Mouse (Mus musculus): ENCODE results near the gene Rab4a. TPM values are rescaled to one million over a fixed set of nuclear protein-coding genes. Genes with fewer than 3 reads are reported as not detected.
"Not testable (repeated sequence)": the region's sequence is repeated elsewhere in the genome, so short reads cannot be mapped to it uniquely, and the experiment has no call there.

Gene Rab4a
- polyA plus RNA-seq, 1 experiment from 2014 or later = 32.1 TPM

DNA sequence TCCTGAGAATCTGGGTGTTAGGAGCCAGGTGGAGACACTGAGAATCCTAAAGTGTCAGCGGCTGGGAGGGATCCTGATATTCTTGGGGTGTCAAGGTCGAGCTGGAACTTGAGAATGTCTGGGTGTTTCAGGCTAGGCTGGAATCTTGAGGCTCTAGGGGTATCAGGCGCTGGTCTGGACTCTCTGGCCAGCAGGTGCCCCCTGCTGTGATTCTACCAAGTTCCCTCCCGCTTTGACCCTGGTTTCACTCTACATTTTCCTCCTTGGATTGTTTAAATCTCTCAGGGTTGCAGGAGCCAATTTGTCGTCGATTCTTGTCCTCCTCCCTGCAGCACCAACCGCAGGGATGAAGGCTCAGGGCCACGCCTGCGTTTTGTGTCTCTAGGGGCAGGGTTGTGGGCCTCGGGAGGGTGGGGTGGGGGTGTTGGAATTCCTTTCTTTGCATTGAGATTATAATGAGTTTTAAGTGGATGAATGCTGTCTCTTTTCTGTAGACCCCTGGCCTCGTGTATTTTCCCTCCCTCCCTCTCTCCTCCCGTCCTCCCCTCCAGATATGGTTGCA lies 670 bp downstream of the Rab4a start:
- no peak for TF ChIP-seq EP300 (IDR thresholded peaks at IDR 0.05)
- no peak for TF ChIP-seq CTCF (IDR thresholded peaks at IDR 0.05)
- H3K4me3 ChIP-seq (ENCODE audit: low read depth, low read length) = peak overlapping the region; percentile 73
- H3K27me3 ChIP-seq (replicated peaks; ENCODE audit: insufficient read depth, low read length) = no peaks in the 10 kb centered on the region
- no peak overlapping the region for H3K27ac ChIP-seq (ENCODE audit: low read length)
- H3K9me3 ChIP-seq (ENCODE audit: low read length) = no peaks in the 10 kb centered on the region
- H3K36me3 ChIP-seq (ENCODE audit: insufficient read depth, low read length) = no peaks in the 10 kb centered on the region
- peak overlapping the region; percentile 86 for H3K9ac ChIP-seq (replicated peaks; ENCODE audit: low read depth)
- WGBS = 4% methylated on average over 12 of the region's 12 CpGs
- H3K4me1 ChIP-seq (ENCODE audit: insufficient read depth, low read depth, low read length) = peaks cover 5% of the 10 kb centered on the region; the same call in 1 of the 2 replicates
- no peak for DNase-seq (ENCODE audit: low spot score)
- peak overlapping the region; percentile 92 for H3K4me2 ChIP-seq (replicated peaks; ENCODE audit: low read depth, low read length)
- ATAC-seq = no peak

GRCm38 (mm10) chr8:123807024-123807431 lies 1.2 kb downstream of the Rab4a start:
- peak overlapping the region; percentile 92 for H3K4me2 ChIP-seq (replicated peaks; ENCODE audit: low read depth, low read length)
- no peak overlapping the region for H3K9ac ChIP-seq (replicated peaks; ENCODE audit: low read depth)
- DNase-seq (ENCODE audit: low spot score) (peak; percentile 70), ATAC-seq (peak; percentile 61)
- no peaks in the 10 kb centered on the region for H3K36me3 ChIP-seq (ENCODE audit: insufficient read depth, low read length)
- H3K4me3 ChIP-seq (ENCODE audit: low read depth, low read length) = no peak overlapping the region
- H3K27ac ChIP-seq (ENCODE audit: low read length) = no peak overlapping the region
- H3K27me3 ChIP-seq (replicated peaks; ENCODE audit: insufficient read depth, low read length) = no peaks in the 10 kb centered on the region
- TF ChIP-seq EP300 (IDR thresholded peaks at IDR 0.05) (no peak), CTCF (IDR thresholded peaks at IDR 0.05) (no peak)
- 5% methylated on average over 14 of the region's 14 CpGs for WGBS
- peaks cover 5% of the 10 kb centered on the region; the same call in 1 of the 2 replicates for H3K4me1 ChIP-seq (ENCODE audit: insufficient read depth, low read depth, low read length)
- no peaks in the 10 kb centered on the region for H3K9me3 ChIP-seq (ENCODE audit: low read length)

- ATAC-seq = no peak
- no peaks in the 10 kb centered on the region for H3K36me3 ChIP-seq (ENCODE audit: insufficient read depth, low read length)
- H3K4me2 ChIP-seq (replicated peaks; ENCODE audit: low read depth, low read length) = no peak overlapping the region
- DNase-seq (ENCODE audit: low spot score) = no peak
- no peaks in the 10 kb centered on the region for H3K27me3 ChIP-seq (replicated peaks; ENCODE audit: insufficient read depth, low read length)
- TF ChIP-seq EP300 (IDR thresholded peaks at IDR 0.05) (no peak), CTCF (IDR thresholded peaks at IDR 0.05) (no peak)
- 73% methylated on average over 6 of the region's 6 CpGs for WGBS
- H3K4me1 ChIP-seq (ENCODE audit: insufficient read depth, low read depth, low read length) = peaks cover 5% of the 10 kb centered on the region; the same call in 1 of the 2 replicates
- H3K9ac ChIP-seq (replicated peaks; ENCODE audit: low read depth) = no peak overlapping the region
- no peak overlapping the region for H3K27ac ChIP-seq (ENCODE audit: low read length)
- H3K4me3 ChIP-seq (ENCODE audit: low read depth, low read length) = no peak overlapping the region
- no peaks in the 10 kb centered on the region for H3K9me3 ChIP-seq (ENCODE audit: low read length)
Measured at GRCm38 (mm10) chr8:123807852-123808573, 2.2 kb downstream of the Rab4a start.

DNA sequence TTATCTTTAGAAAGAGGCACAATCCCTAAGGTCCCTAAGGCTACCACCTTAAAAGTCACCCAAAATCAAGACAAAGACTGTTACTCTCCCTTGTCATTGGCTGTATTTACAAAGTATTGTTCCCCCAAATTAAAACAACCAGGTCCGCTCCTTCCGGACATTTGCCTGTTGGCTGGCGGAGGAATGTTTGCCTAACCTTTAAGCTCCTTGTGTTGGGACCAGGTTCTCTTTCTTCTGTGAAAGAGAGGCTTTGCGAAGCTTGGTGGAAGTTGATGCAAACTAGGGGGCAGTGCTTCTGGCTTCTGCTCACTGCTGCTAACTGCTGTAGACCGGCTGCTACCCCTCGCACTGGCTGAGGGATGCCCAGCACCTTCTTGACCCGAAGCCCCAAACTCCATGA lies 2.9 kb downstream of the Rab4a start:
- DNase-seq (ENCODE audit: low spot score) (no peak), ATAC-seq (no peak)
- Histone ChIP-seq H3K36me3 (ENCODE audit: insufficient read depth, low read length) (no peaks in the 10 kb centered on the region), H3K4me1 (ENCODE audit: insufficient read depth, low read depth, low read length) (peaks cover 5% of the 10 kb centered on the region; the same call in 1 of the 2 replicates), H3K27me3 (replicated peaks; ENCODE audit: insufficient read depth, low read length) (no peaks in the 10 kb centered on the region), H3K9me3 (ENCODE audit: low read length) (no peaks in the 10 kb centered on the region), H3K4me3 (ENCODE audit: low read depth, low read length) (no peak overlapping the region), H3K27ac (ENCODE audit: low read length) (no peak overlapping the region), H3K9ac (replicated peaks; ENCODE audit: low read depth) (no peak overlapping the region), H3K4me2 (replicated peaks; ENCODE audit: low read depth, low read length) (no peak overlapping the region)
- WGBS = 64% methylated on average over 7 of the region's 7 CpGs
- TF ChIP-seq CTCF (IDR thresholded peaks at IDR 0.05) (no peak), EP300 (IDR thresholded peaks at IDR 0.05) (no peak)

- not testable (repeated sequence) for H3K27ac ChIP-seq (ENCODE audit: low read length); H3K4me1 ChIP-seq (ENCODE audit: insufficient read depth, low read depth, low read length); H3K9ac ChIP-seq (replicated peaks; ENCODE audit: low read depth); H3K4me2 ChIP-seq (replicated peaks; ENCODE audit: low read depth, low read length); H3K36me3 ChIP-seq (ENCODE audit: insufficient read depth, low read length); DNase-seq (ENCODE audit: low spot score); H3K27me3 ChIP-seq (replicated peaks; ENCODE audit: insufficient read depth, low read length); H3K4me3 ChIP-seq (ENCODE audit: low read depth, low read length); H3K9me3 ChIP-seq (ENCODE audit: low read length); ATAC-seq
- 86% methylated on average over 4 of the region's 4 CpGs for WGBS
Measured at GRCm38 (mm10) chr8:123809342-123809741, 3.6 kb downstream of the Rab4a start.

DNA sequence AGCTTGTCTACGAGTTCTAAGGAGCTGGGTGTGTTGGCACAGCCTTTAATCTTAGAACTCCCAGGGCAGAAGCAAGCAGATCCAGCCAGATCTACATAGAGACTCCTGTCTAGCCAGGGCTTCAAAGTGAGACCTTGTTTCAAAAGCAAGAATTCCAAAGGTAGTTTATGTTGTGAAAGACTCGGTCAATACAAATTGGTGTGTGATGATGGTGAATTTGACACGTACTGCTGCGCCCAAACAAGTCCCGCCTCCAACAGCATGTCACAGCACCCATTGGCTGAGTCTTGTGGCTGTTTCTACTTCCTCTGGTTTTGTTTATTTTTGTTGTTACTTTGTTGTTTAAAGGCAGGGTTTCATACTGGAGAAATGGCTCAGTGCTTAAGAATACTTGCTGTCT lies 6.4 kb downstream of the Rab4a start:
- no peak for ATAC-seq
- Histone ChIP-seq H3K36me3 (ENCODE audit: insufficient read depth, low read length) (no peaks in the 10 kb centered on the region), H3K27me3 (replicated peaks; ENCODE audit: insufficient read depth, low read length) (no peaks in the 10 kb centered on the region), H3K4me2 (replicated peaks; ENCODE audit: low read depth, low read length) (no peak overlapping the region), H3K9ac (replicated peaks; ENCODE audit: low read depth) (no peak overlapping the region), H3K9me3 (ENCODE audit: low read length) (no peaks in the 10 kb centered on the region), H3K4me1 (ENCODE audit: insufficient read depth, low read depth, low read length) (peaks cover under 1% of the 10 kb centered on the region; the same call in 1 of the 2 replicates), H3K27ac (ENCODE audit: low read length) (no peak overlapping the region), H3K4me3 (ENCODE audit: low read depth, low read length) (no peak overlapping the region)
- DNase-seq (ENCODE audit: low spot score) = no peak
- TF ChIP-seq CTCF (IDR thresholded peaks at IDR 0.05) (no peak), EP300 (IDR thresholded peaks at IDR 0.05) (no peak)
- 80% methylated on average over 5 of the region's 5 CpGs for whole genome bisulfite sequencing

All from lung, postnatal 0 days (tissue).